Mouse (Mus musculus) C2C12 (cell line): ENCODE data around the gene Tlk1.
"Not testable (repeated sequence)": the region's sequence is repeated elsewhere in the genome, so short reads cannot be mapped to it uniquely, and the experiment has no call there.

ENCODE experiments used
- CTCF ChIP-seq: IDR thresholded peaks from one replicate; pipeline ENCODE4 v1.5.1; 2011; ENCODE audit not compliant: control insufficient read depth, insufficient read depth, insufficient read length
- MYOD1 ChIP-seq: IDR thresholded peaks from one replicate; pipeline ENCODE4 v1.6.1; 2011; ENCODE audit warnings: low read depth; ENCODE audit not compliant: control insufficient read depth, insufficient read length
- USF1 ChIP-seq: IDR thresholded peaks from one replicate; pipeline ENCODE4 v1.6.1; 2011; ENCODE audit warnings: low read depth, mild to moderate bottlenecking, control low read depth, moderate library complexity

DNA sequence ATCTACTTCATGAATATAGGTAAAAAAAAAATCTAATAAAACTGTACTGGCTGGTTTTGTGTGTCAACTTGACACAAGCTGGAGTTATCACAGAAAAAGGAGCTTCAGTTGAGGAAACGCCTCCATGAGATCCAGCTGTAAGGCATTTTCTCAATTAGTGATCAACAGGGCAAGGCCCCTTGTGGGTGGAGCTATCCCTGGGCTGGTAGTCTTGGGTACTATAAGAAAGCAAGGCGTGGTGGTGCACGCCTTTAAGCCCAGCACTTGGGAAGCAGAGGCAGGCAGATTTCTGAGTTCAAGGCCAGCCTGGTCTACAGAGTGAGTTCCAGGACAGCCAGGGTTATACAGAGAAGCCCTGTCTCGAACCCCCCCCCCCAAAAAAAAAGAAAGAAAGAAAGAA, 21.8 kb downstream of the Tlk1 start:
- TF ChIP-seq CTCF, USF1, MYOD1: not testable (repeated sequence)
